Mouse (Mus musculus): ENCODE data around the gene Dnajc28. TPM values are rescaled to one million over a fixed set of nuclear protein-coding genes. Genes with fewer than 3 reads are reported as not detected.

The Dnajc28 gene
- total and polyA plus RNA-seq, 2 experiments from 2014 or later: 9.9 to 10.7 TPM

DNA sequence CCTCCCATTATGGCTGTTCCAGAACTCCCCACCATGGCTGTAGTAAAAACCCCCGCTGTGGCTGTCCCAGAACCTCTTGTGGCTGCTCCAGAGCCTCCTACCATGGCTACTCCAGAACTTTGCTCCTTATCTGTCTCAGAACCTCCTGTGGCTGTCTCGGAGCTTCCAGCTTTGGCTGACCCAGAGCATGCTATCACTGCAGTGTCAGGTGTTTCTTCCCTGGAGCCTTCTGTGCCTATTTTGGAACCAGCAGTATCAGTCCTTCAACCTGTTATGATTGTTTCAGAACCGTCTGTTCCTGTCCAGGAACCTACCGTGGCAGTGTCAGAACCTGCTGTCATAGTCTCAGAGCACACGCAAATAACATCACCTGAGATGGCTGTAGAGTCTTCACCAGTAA is 39.6 kb upstream of the Dnajc28 start:
- 64% methylated on average over 5 of the region's 5 CpGs for WGBS
- 0 out of 2 replicates have a peak, but pooled peaks cover 7% of the 10 kb centered on the region for H3K4me1 ChIP-seq (ENCODE audit: control insufficient read depth, insufficient read depth)
- DNase-seq (ENCODE audit: low spot score): no peak

DNA sequence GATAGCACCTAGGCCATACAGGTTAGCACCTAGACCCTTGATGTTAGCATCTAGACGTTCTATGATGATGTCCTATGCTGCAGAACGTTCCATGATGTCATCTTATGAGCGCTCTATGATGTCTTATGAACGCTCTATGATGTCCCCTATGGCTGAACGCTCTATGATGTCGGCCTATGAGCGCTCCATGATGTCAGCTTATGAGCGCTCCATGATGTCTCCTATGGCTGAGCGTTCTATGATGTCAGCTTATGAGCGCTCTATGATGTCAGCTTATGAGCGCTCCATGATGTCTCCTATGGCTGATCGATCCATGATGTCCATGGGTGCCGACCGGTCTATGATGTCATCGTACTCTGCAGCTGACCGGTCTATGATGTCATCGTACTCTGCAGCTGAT is 38.5 kb upstream of the Dnajc28 start:
- ATAC-seq (ENCODE audit: insufficient read depth, low read depth) (no peak), DNase-seq (ENCODE audit: low spot score) (no peak)
- no peak overlapping the region for H3K9ac ChIP-seq (replicated peaks; ENCODE audit: low read depth, low read length)
- no peak overlapping the region for H3K27ac ChIP-seq (ENCODE audit: low read depth)
- no peaks in the 10 kb centered on the region for H3K9me3 ChIP-seq (replicated peaks; ENCODE audit: control insufficient read depth, low read length)
- no peaks in the 10 kb centered on the region for H3K27me3 ChIP-seq (ENCODE audit: control insufficient read depth, insufficient read depth, low read length)
- H3K4me2 ChIP-seq (ENCODE audit: low read depth, low read length): no peak overlapping the region
- WGBS: 97% methylated on average over 17 of the region's 17 CpGs
- 0 out of 2 replicates have a peak, but pooled peaks cover 7% of the 10 kb centered on the region for H3K4me1 ChIP-seq (ENCODE audit: control insufficient read depth, insufficient read depth)
- no peak for TF ChIP-seq EP300 (IDR thresholded peaks at IDR 0.05; ENCODE audit: low read depth)
- H3K4me3 ChIP-seq (ENCODE audit: low read depth, low read length): no peak overlapping the region
- peaks cover 88% of the 10 kb centered on the region for H3K36me3 ChIP-seq (replicated peaks; ENCODE audit: control insufficient read depth, insufficient read depth, low read length)

More for the DNA sequence above, 39.6 kb upstream of the Dnajc28 start:
- no peak for TF ChIP-seq CTCF (IDR thresholded peaks at IDR 0.05; ENCODE audit: low read depth)
- TF ChIP-seq EP300 (IDR thresholded peaks at IDR 0.05; ENCODE audit: low read depth): no peak
- Histone ChIP-seq H3K27ac (ENCODE audit: low read depth) (no peak overlapping the region), H3K4me3 (ENCODE audit: low read depth, low read length) (no peak overlapping the region), H3K9me3 (replicated peaks; ENCODE audit: control insufficient read depth, low read length) (no peaks in the 10 kb centered on the region), H3K27me3 (ENCODE audit: control insufficient read depth, insufficient read depth, low read length) (no peaks in the 10 kb centered on the region), H3K9ac (replicated peaks; ENCODE audit: low read depth, low read length) (no peak overlapping the region), H3K36me3 (replicated peaks; ENCODE audit: control insufficient read depth, insufficient read depth, low read length) (peaks cover 94% of the 10 kb centered on the region), H3K4me2 (ENCODE audit: low read depth, low read length) (no peak overlapping the region)
- ATAC-seq (ENCODE audit: insufficient read depth, low read depth): no peak

DNA sequence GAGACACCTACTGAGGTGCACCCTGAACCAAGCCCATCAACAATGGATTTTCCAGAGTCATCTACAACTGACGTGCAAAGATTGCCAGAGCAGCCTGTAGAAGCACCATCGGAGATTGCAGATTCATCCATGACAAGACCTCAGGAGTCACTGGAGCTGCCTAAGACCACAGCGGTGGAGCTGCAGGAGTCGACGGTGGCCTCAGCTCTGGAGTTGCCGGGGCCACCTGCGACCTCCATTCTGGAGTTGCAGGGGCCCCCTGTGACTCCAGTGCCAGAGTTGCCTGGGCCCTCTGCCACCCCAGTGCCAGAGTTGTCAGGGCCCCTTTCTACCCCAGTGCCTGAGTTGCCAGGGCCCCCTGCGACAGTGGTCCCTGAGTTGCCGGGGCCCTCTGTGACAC is 36.5 kb upstream of the Dnajc28 start:
- H3K4me3 ChIP-seq (ENCODE audit: low read depth, low read length): no peak overlapping the region
- H3K27ac ChIP-seq (ENCODE audit: low read depth): no peak overlapping the region
- 95% methylated on average over 9 of the region's 9 CpGs for WGBS
- no peaks in the 10 kb centered on the region for H3K27me3 ChIP-seq (ENCODE audit: control insufficient read depth, insufficient read depth, low read length)
- H3K9me3 ChIP-seq (replicated peaks; ENCODE audit: control insufficient read depth, low read length): no peaks in the 10 kb centered on the region
- no peak overlapping the region for H3K4me2 ChIP-seq (ENCODE audit: low read depth, low read length)
- DNase-seq (ENCODE audit: low spot score): no peak
- no peak for TF ChIP-seq EP300 (IDR thresholded peaks at IDR 0.05; ENCODE audit: low read depth)
- TF ChIP-seq CTCF (IDR thresholded peaks at IDR 0.05; ENCODE audit: low read depth): no peak
- no peak for ATAC-seq (ENCODE audit: insufficient read depth, low read depth)
- no peak overlapping the region for H3K9ac ChIP-seq (replicated peaks; ENCODE audit: low read depth, low read length)
- peaks cover under 1% of the 10 kb centered on the region; the same call in 1 of the 2 replicates for H3K4me1 ChIP-seq (ENCODE audit: control insufficient read depth, insufficient read depth)
- peaks cover 79% of the 10 kb centered on the region for H3K36me3 ChIP-seq (replicated peaks; ENCODE audit: control insufficient read depth, insufficient read depth, low read length)

DNA sequence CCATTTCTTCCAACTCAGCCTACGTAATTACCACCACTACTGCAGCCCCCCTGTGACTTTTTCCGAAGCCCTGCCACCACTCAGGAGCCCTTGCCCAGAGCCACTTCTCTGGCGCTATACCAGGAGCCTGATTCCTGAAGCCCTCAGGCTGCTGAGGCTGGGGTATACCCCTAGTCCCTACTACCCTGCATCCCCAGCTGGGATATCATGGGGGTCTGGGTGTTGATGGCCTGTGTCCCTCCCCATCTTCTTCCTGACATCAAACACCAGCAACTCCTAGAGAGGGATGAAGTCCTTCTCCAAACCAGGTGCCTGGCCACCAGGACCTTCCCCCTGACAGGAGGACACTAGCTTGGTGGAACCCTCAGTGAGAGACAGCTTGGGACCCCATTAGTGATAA is 33.4 kb upstream of the Dnajc28 start:
- Histone ChIP-seq H3K4me2 (ENCODE audit: low read depth, low read length) (no peak overlapping the region), H3K9ac (replicated peaks; ENCODE audit: low read depth, low read length) (no peak overlapping the region), H3K27me3 (ENCODE audit: control insufficient read depth, insufficient read depth, low read length) (no peaks in the 10 kb centered on the region), H3K4me3 (ENCODE audit: low read depth, low read length) (no peak overlapping the region), H3K4me1 (ENCODE audit: control insufficient read depth, insufficient read depth) (peaks cover 12% of the 10 kb centered on the region; the same call in 1 of the 2 replicates), H3K9me3 (replicated peaks; ENCODE audit: control insufficient read depth, low read length) (no peaks in the 10 kb centered on the region), H3K27ac (ENCODE audit: low read depth) (no peak overlapping the region), H3K36me3 (replicated peaks; ENCODE audit: control insufficient read depth, insufficient read depth, low read length) (peaks cover 48% of the 10 kb centered on the region)
- ATAC-seq (ENCODE audit: insufficient read depth, low read depth) (no peak), DNase-seq (ENCODE audit: low spot score) (no peak)
- 68% methylated on average over 3 of the region's 3 CpGs for WGBS
- TF ChIP-seq EP300 (IDR thresholded peaks at IDR 0.05; ENCODE audit: low read depth) (no peak), CTCF (IDR thresholded peaks at IDR 0.05; ENCODE audit: low read depth) (no peak)

DNA sequence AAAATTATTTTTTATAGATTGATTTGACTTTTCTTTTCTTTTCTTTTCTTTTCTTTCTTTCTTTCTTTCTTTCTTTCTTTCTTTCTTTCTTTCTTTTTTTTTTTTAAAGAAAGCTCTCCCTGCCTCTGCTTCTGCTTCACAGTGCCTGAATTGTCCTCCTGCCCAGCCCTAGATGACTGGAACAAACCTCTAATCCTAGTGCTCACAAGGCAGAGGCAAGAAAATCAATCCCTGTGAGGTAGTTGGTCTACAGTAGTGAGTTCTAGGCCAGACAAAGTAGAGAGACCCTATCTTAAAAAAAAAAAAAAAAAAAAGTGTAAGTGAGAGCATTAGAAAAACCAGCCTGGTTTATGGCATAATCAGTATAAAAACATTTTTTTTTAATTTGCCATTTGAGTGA is 31.0 kb upstream of the Dnajc28 start:
- Histone ChIP-seq H3K36me3 (replicated peaks; ENCODE audit: control insufficient read depth, insufficient read depth, low read length) (peaks cover 24% of the 10 kb centered on the region), H3K27me3 (ENCODE audit: control insufficient read depth, insufficient read depth, low read length) (no peaks in the 10 kb centered on the region), H3K4me3 (ENCODE audit: low read depth, low read length) (no peak overlapping the region), H3K4me1 (ENCODE audit: control insufficient read depth, insufficient read depth) (peaks cover 15% of the 10 kb centered on the region; the same call in 1 of the 2 replicates), H3K9me3 (replicated peaks; ENCODE audit: control insufficient read depth, low read length) (no peaks in the 10 kb centered on the region), H3K27ac (ENCODE audit: low read depth) (no peak overlapping the region), H3K9ac (replicated peaks; ENCODE audit: low read depth, low read length) (no peak overlapping the region), H3K4me2 (ENCODE audit: low read depth, low read length) (peak overlapping the region; percentile 18; the same call in 1 of the 2 replicates)
- ATAC-seq (ENCODE audit: insufficient read depth, low read depth) (no peak), DNase-seq (ENCODE audit: low spot score) (no peak)
- no peak for TF ChIP-seq CTCF (IDR thresholded peaks at IDR 0.05; ENCODE audit: low read depth)

DNA sequence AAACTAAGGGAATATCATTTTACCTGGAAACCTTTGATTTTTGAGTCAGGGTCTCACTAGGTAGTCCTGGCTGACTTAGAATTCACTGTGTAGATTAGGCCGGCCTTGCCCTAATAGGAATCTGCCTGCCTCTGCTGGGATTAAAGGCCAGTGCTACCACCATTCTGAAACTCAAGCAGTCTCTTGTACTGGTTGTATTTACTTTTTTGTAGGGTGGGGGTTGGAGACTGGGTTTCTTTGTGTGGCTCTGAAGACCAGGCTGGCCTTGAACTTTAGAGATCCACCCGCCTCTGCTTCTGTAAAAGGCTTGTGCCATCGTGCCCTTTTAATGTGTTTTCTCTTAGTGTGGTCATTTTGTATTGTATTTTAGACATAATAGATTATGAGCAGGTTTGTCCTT is 30.4 kb upstream of the Dnajc28 start:
- Histone ChIP-seq H3K27me3 (ENCODE audit: control insufficient read depth, insufficient read depth, low read length) (no peaks in the 10 kb centered on the region), H3K4me2 (ENCODE audit: low read depth, low read length) (peak overlapping the region; percentile 69), H3K27ac (ENCODE audit: low read depth) (no peak overlapping the region), H3K4me1 (ENCODE audit: control insufficient read depth, insufficient read depth) (peaks cover 15% of the 10 kb centered on the region; the same call in 1 of the 2 replicates), H3K9ac (replicated peaks; ENCODE audit: low read depth, low read length) (0 out of 2 replicates have a peak overlapping the region, but pooled peaks have one; percentile 6), H3K4me3 (ENCODE audit: low read depth, low read length) (peak overlapping the region; percentile 84), H3K9me3 (replicated peaks; ENCODE audit: control insufficient read depth, low read length) (no peaks in the 10 kb centered on the region), H3K36me3 (replicated peaks; ENCODE audit: control insufficient read depth, insufficient read depth, low read length) (peaks cover 19% of the 10 kb centered on the region)
- WGBS: 36% methylated on average over 3 of the region's 3 CpGs
- no peak for TF ChIP-seq CTCF (IDR thresholded peaks at IDR 0.05; ENCODE audit: low read depth)
- no peak for TF ChIP-seq EP300 (IDR thresholded peaks at IDR 0.05; ENCODE audit: low read depth)
- DNase-seq (ENCODE audit: low spot score) (no peak), ATAC-seq (ENCODE audit: insufficient read depth, low read depth) (no peak)
